Mouse (Mus musculus): ENCODE data around the gene Ppp4r1. TPM values are rescaled to one million over a fixed set of nuclear protein-coding genes. Genes with fewer than 3 reads are reported as not detected.

Gene Ppp4r1
- 30.9 and 33.0 TPM in 2 replicates for polyA plus RNA-seq (2015; fragmentation: Nextera tagmentation; extraction: Ambion mirVana)

DNA sequence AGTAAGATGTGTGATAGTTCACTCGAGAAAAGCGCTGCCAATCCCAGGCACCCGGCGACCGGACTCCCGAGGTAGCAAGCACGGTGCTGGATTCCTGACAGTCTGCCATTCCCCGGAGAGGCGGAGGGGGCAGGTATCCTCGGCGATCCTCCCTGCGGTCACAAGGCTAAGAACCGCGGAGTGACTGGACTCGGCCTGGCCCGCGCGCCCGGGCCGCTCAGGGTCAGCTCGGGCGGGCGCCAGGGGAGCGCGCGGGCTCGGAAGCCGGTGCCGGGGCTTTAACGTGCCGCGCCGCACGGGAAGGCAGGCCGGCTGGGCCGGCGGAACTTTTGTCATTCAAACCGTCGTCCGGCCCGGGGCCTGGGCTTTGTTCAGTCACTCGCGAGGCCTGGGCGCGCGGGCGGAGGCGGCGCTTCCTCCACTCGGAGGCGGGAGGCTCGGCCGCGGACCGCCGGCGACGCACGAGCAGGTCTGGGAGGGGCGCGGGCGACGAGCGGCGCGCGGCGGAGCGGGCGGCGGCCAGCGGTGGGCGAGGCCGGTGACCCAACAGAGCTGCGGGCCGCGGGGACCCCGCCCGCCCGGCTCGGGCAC, at the start of gene Ppp4r1:
Gene Ppp4r1, plus strand, starts transcription at position 23 of the 591 bp plus-strand sequence.
- peak within 1 kb of the TSS; percentile 77 for H3K4me2 ChIP-seq (ENCODE audit: low read depth, low read length)
- H3K9ac ChIP-seq (ENCODE audit: low read length) = peak within 1 kb of the TSS; percentile 100
- ATAC-seq (ENCODE audit: insufficient read depth, low FRiP score) = peak; percentile 91
- H3K4me1 ChIP-seq (ENCODE audit: control insufficient read depth, insufficient read depth, low read length) = peaks cover 13% of the 10 kb centered on the region; the same call in 1 of the 2 replicates
- H3K4me3 ChIP-seq (replicated peaks; ENCODE audit: low read length) = peak within 1 kb of the TSS; percentile 95
- 0 out of 2 replicates have a peak, but pooled peaks cover 3% of the 10 kb centered on the region for H3K9me3 ChIP-seq (replicated peaks; ENCODE audit: control insufficient read depth, low read length)
- peak within 1 kb of the TSS; percentile 96 for H3K27ac ChIP-seq (ENCODE audit: low read length)
- under 1% methylated on average over 80 of the region's 81 CpGs for WGBS
- 0 out of 2 replicates have a peak, but pooled peaks cover 4% of the 10 kb centered on the region for H3K36me3 ChIP-seq (ENCODE audit: control insufficient read depth, insufficient read depth, low read length)
- H3K27me3 ChIP-seq (ENCODE audit: control insufficient read depth, insufficient read depth, low read length) = no peaks in the 10 kb centered on the region

DNA sequence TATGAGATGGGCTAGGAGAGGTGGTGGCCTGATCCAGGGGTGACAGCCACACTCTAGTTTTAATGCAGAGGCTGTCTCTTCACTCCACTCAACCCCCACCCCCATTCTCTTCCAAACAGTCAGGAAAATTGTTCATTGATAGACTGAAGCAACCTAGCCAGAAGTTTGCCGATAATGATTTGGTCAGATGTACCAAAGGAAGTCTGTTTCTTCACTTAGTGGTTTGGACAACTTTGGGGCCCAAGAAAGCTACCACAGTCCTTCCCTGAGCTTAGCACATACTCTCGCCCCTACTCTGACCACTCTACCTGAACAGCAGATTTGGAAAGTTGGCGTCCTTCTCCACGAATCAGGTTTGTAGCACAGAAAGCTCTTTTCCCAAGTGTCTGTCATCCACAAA, 49.7 kb upstream of the Ppp4r1 start:
- no peak overlapping the region for H3K4me3 ChIP-seq (replicated peaks; ENCODE audit: low read length)
- no peaks in the 10 kb centered on the region for H3K27me3 ChIP-seq (ENCODE audit: control insufficient read depth, insufficient read depth, low read length)
- ATAC-seq (ENCODE audit: insufficient read depth, low FRiP score) = no peak
- no peak overlapping the region for H3K9ac ChIP-seq (ENCODE audit: low read length)
- H3K36me3 ChIP-seq (ENCODE audit: control insufficient read depth, insufficient read depth, low read length) = no peaks in the 10 kb centered on the region
- H3K4me2 ChIP-seq (ENCODE audit: low read depth, low read length) = no peak overlapping the region
- H3K9me3 ChIP-seq (replicated peaks; ENCODE audit: control insufficient read depth, low read length) = no peaks in the 10 kb centered on the region
- 83% methylated on average over 4 of the region's 4 CpGs for WGBS
- H3K4me1 ChIP-seq (ENCODE audit: control insufficient read depth, insufficient read depth, low read length) = no peaks in the 10 kb centered on the region
- no peak overlapping the region for H3K27ac ChIP-seq (ENCODE audit: low read length)

GRCm38 (mm10) chr17:65735088-65735487, 47.3 kb upstream of the Ppp4r1 start:
- no peaks in the 10 kb centered on the region for H3K27me3 ChIP-seq (ENCODE audit: control insufficient read depth, insufficient read depth, low read length)
- H3K36me3 ChIP-seq (ENCODE audit: control insufficient read depth, insufficient read depth, low read length) = no peaks in the 10 kb centered on the region
- no peaks in the 10 kb centered on the region for H3K9me3 ChIP-seq (replicated peaks; ENCODE audit: control insufficient read depth, low read length)
- no peaks in the 10 kb centered on the region for H3K4me1 ChIP-seq (ENCODE audit: control insufficient read depth, insufficient read depth, low read length)
- ATAC-seq (ENCODE audit: insufficient read depth, low FRiP score) = no peak
- no peak overlapping the region for H3K9ac ChIP-seq (ENCODE audit: low read length)
- H3K4me2 ChIP-seq (ENCODE audit: low read depth, low read length) = no peak overlapping the region
- no peak overlapping the region for H3K4me3 ChIP-seq (replicated peaks; ENCODE audit: low read length)
- 89% methylated on average over 2 of the region's 2 CpGs for WGBS
- no peak overlapping the region for H3K27ac ChIP-seq (ENCODE audit: low read length)

DNA sequence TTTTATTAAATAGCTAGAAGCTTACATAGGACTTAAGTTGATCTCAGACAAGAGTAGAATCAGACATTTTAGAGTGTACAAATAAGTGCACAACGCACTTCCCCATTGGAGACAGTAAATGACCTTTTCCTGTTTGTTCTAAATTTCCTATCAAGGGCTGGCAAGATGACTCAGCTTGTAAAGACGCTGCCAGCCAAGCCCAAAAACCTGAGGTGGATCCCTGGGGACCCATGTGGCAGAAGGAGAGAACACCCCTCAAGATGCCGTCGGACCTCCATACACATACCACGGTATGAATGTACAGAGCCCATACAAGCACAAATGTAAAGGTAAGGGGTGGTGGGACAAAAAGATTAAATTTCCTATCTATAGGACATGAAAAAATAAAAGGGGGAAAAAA, 45.2 kb upstream of the Ppp4r1 start:
- H3K4me1 ChIP-seq (ENCODE audit: control insufficient read depth, insufficient read depth, low read length) = no peaks in the 10 kb centered on the region
- WGBS = 72% methylated on average over 5 of the region's 5 CpGs
- H3K36me3 ChIP-seq (ENCODE audit: control insufficient read depth, insufficient read depth, low read length) = no peaks in the 10 kb centered on the region
- H3K4me3 ChIP-seq (replicated peaks; ENCODE audit: low read length) = no peak overlapping the region
- no peak overlapping the region for H3K4me2 ChIP-seq (ENCODE audit: low read depth, low read length)
- no peak overlapping the region for H3K9ac ChIP-seq (ENCODE audit: low read length)
- ATAC-seq (ENCODE audit: insufficient read depth, low FRiP score) = no peak
- H3K9me3 ChIP-seq (replicated peaks; ENCODE audit: control insufficient read depth, low read length) = no peaks in the 10 kb centered on the region
- no peaks in the 10 kb centered on the region for H3K27me3 ChIP-seq (ENCODE audit: control insufficient read depth, insufficient read depth, low read length)
- no peak overlapping the region for H3K27ac ChIP-seq (ENCODE audit: low read length)

GRCm38 (mm10) chr17:65737622-65738021, 44.8 kb upstream of the Ppp4r1 start:
- WGBS = 75% methylated on average over 6 of the region's 6 CpGs
- H3K9me3 ChIP-seq (replicated peaks; ENCODE audit: control insufficient read depth, low read length) = no peaks in the 10 kb centered on the region
- no peak overlapping the region for H3K27ac ChIP-seq (ENCODE audit: low read length)
- no peak overlapping the region for H3K4me2 ChIP-seq (ENCODE audit: low read depth, low read length)
- no peak for ATAC-seq (ENCODE audit: insufficient read depth, low FRiP score)
- no peak overlapping the region for H3K9ac ChIP-seq (ENCODE audit: low read length)
- no peaks in the 10 kb centered on the region for H3K4me1 ChIP-seq (ENCODE audit: control insufficient read depth, insufficient read depth, low read length)
- no peak overlapping the region for H3K4me3 ChIP-seq (replicated peaks; ENCODE audit: low read length)
- no peaks in the 10 kb centered on the region for H3K36me3 ChIP-seq (ENCODE audit: control insufficient read depth, insufficient read depth, low read length)
- no peaks in the 10 kb centered on the region for H3K27me3 ChIP-seq (ENCODE audit: control insufficient read depth, insufficient read depth, low read length)

GRCm38 (mm10) chr17:65739874-65740725, 42.3 kb upstream of the Ppp4r1 start:
- H3K27me3 ChIP-seq (ENCODE audit: control insufficient read depth, insufficient read depth, low read length) = no peaks in the 10 kb centered on the region
- no peak overlapping the region for H3K27ac ChIP-seq (ENCODE audit: low read length)
- WGBS = 80% methylated on average over 15 of the region's 15 CpGs
- H3K9ac ChIP-seq (ENCODE audit: low read length) = no peak overlapping the region
- H3K36me3 ChIP-seq (ENCODE audit: control insufficient read depth, insufficient read depth, low read length) = no peaks in the 10 kb centered on the region
- no peak for ATAC-seq (ENCODE audit: insufficient read depth, low FRiP score)
- H3K9me3 ChIP-seq (replicated peaks; ENCODE audit: control insufficient read depth, low read length) = no peaks in the 10 kb centered on the region
- no peak overlapping the region for H3K4me2 ChIP-seq (ENCODE audit: low read depth, low read length)
- H3K4me1 ChIP-seq (ENCODE audit: control insufficient read depth, insufficient read depth, low read length) = no peaks in the 10 kb centered on the region
- no peak overlapping the region for H3K4me3 ChIP-seq (replicated peaks; ENCODE audit: low read length)

GRCm38 (mm10) chr17:65741565-65741964, 40.8 kb upstream of the Ppp4r1 start:
- Histone ChIP-seq H3K4me3 (replicated peaks; ENCODE audit: low read length) (no peak overlapping the region), H3K4me1 (ENCODE audit: control insufficient read depth, insufficient read depth, low read length) (no peaks in the 10 kb centered on the region), H3K9ac (ENCODE audit: low read length) (no peak overlapping the region), H3K4me2 (ENCODE audit: low read depth, low read length) (no peak overlapping the region), H3K36me3 (ENCODE audit: control insufficient read depth, insufficient read depth, low read length) (no peaks in the 10 kb centered on the region), H3K27me3 (ENCODE audit: control insufficient read depth, insufficient read depth, low read length) (no peaks in the 10 kb centered on the region), H3K9me3 (replicated peaks; ENCODE audit: control insufficient read depth, low read length) (no peaks in the 10 kb centered on the region), H3K27ac (ENCODE audit: low read length) (no peak overlapping the region)
- no peak for ATAC-seq (ENCODE audit: insufficient read depth, low FRiP score)
- 81% methylated on average over 4 of the region's 4 CpGs for WGBS

DNA sequence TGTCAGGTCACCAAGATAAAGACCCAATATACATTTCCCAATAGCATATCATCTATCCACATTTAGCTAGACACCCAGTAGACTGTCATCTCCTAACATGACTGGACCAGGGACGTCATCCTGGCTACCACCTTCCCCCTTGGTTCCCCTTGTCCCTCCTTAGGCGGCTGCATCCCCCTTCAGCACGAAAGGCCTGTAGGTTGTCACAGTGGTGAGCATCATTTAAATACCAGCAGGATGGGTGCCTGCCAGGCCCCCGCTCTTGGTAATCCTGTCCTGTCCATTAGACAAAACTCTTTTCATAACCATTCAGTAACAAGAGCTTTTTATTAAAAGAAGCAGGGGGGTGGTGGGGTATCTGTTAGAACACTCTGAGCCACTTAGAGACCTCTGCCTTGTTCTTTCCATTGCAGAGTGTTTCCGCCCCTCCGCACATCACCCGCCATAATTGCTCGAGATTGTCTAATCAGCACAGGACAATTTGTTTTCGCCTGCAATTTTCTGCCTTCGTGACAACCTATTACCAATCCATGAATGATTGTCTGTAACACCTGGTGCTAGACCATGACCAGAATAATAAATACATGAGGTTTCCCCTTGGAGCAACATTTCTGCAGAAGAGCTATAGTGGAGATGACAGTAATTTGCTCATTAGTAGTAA, 40.0 kb upstream of the Ppp4r1 start:
- WGBS = 70% methylated on average over 10 of the region's 10 CpGs
- no peak overlapping the region for H3K4me2 ChIP-seq (ENCODE audit: low read depth, low read length)
- H3K36me3 ChIP-seq (ENCODE audit: control insufficient read depth, insufficient read depth, low read length) = no peaks in the 10 kb centered on the region
- H3K27me3 ChIP-seq (ENCODE audit: control insufficient read depth, insufficient read depth, low read length) = no peaks in the 10 kb centered on the region
- no peak overlapping the region for H3K27ac ChIP-seq (ENCODE audit: low read length)
- H3K9me3 ChIP-seq (replicated peaks; ENCODE audit: control insufficient read depth, low read length) = no peaks in the 10 kb centered on the region
- no peak overlapping the region for H3K9ac ChIP-seq (ENCODE audit: low read length)
- no peaks in the 10 kb centered on the region for H3K4me1 ChIP-seq (ENCODE audit: control insufficient read depth, insufficient read depth, low read length)
- no peak for ATAC-seq (ENCODE audit: insufficient read depth, low FRiP score)
- H3K4me3 ChIP-seq (replicated peaks; ENCODE audit: low read length) = no peak overlapping the region

DNA sequence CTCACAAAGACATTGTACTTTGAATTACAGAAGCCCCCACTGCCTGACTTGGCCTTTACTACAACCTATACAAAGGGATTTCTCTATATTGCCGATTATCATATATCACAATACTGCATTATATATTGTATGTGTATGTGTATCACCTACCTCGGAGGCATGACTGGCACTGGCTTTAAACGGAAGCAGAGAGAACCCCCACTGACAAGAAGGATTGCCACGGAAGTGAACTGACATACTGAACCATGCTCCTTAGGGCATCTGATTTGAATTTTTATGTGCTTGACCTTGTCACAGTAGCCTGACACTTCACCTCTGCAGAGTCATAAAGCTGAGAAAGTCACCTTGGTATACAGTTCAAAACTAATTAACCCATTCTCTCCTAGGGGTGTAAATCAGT, 39.4 kb upstream of the Ppp4r1 start:
- H3K4me1 ChIP-seq (ENCODE audit: control insufficient read depth, insufficient read depth, low read length) = no peaks in the 10 kb centered on the region
- H3K27ac ChIP-seq (ENCODE audit: low read length) = no peak overlapping the region
- H3K27me3 ChIP-seq (ENCODE audit: control insufficient read depth, insufficient read depth, low read length) = no peaks in the 10 kb centered on the region
- H3K4me3 ChIP-seq (replicated peaks; ENCODE audit: low read length) = no peak overlapping the region
- no peak for ATAC-seq (ENCODE audit: insufficient read depth, low FRiP score)
- no peak overlapping the region for H3K4me2 ChIP-seq (ENCODE audit: low read depth, low read length)
- H3K9me3 ChIP-seq (replicated peaks; ENCODE audit: control insufficient read depth, low read length) = no peaks in the 10 kb centered on the region
- WGBS = 66% methylated on average over 4 of the region's 4 CpGs
- no peaks in the 10 kb centered on the region for H3K36me3 ChIP-seq (ENCODE audit: control insufficient read depth, insufficient read depth, low read length)
- H3K9ac ChIP-seq (ENCODE audit: low read length) = no peak overlapping the region

Data from stomach, embryonic 16.5 days (tissue).